Mouse (Mus musculus) neural tube, embryonic 15.5 days (tissue): Measurements from ENCODE around the gene Adam22. TPM values are rescaled to one million over a fixed set of nuclear protein-coding genes. Genes with fewer than 3 reads are reported as not detected.

Source experiments
- ATAC-seq: fragments of 200-750 bp; cut with Nextera tagmentation; 2 replicates; pipeline ENCODE4 v1.8.0; 2017; ENCODE audit warnings: mild to moderate bottlenecking, moderate TSS enrichment, moderate library complexity; ENCODE audit not compliant: low FRiP score
- H3K27ac ChIP-seq: fragments of 300-500 bp; sonication (generic); replicated peaks from 2 replicates; pipeline ENCODE4 v1.5.1; 2015; ENCODE audit warnings: mild to moderate bottlenecking, inconsistent platforms
- H3K27me3 ChIP-seq: fragments of 300-500 bp; sonication (generic); replicated peaks from 2 replicates; pipeline ENCODE4 v1.6.1; 2015; ENCODE audit warnings: inconsistent platforms
- H3K36me3 ChIP-seq: fragments of 300-500 bp; sonication (generic); 2 replicates; pipeline ENCODE4 v1.6.1; 2015; ENCODE audit warnings: inconsistent platforms
- H3K4me1 ChIP-seq: fragments of 300-500 bp; sonication (generic); 2 replicates; pipeline ENCODE4 v1.6.1; 2015; ENCODE audit warnings: inconsistent platforms
- H3K4me2 ChIP-seq: fragments of 300-500 bp; sonication (generic); 2 replicates; pipeline ENCODE4 v1.6.1; 2015; ENCODE audit warnings: inconsistent platforms, mild to moderate bottlenecking, moderate library complexity
- H3K4me3 ChIP-seq: fragments of 300-500 bp; sonication (generic); replicated peaks from 2 replicates; pipeline ENCODE4 v1.5.1; 2015; ENCODE audit warnings: mild to moderate bottlenecking, inconsistent platforms
- H3K9ac ChIP-seq: fragments of 300-500 bp; sonication (generic); replicated peaks from 2 replicates; pipeline ENCODE4 v1.6.1; 2015; ENCODE audit warnings: mild to moderate bottlenecking, inconsistent platforms
- H3K9me3 ChIP-seq: fragments of 300-500 bp; sonication (generic); replicated peaks from 2 replicates; pipeline ENCODE4 v1.6.1; 2016; ENCODE audit warnings: inconsistent platforms
- WGBS: fragments of 180-500 bp; shearing (Covaris S2); methylation state at CpG from one replicate; pipeline ENCODE4 v1.1.7; 2015; ENCODE audit warnings: mixed read lengths; 5-methylcytosine and 5-hydroxymethylcytosine counted together
- polyA plus RNA-seq: library from polyadenylated mRNA; unstranded; fragments of >200 nt; fragmentation: Nextera tagmentation; extraction: Ambion mirVana; gene quantifications from 2 replicates; pipeline ENCODE4 v1.2.1, GENCODE M21; 2015

Adam22 gene
- polyA plus RNA-seq, 1 experiment from 2014 or later: 42.3 TPM

GRCm38 (mm10) chr5:8146146-8146545, 221.8 kb downstream of the Adam22 start:
- Histone ChIP-seq H3K27ac (no peak overlapping the region), H3K4me1 (no peaks in the 10 kb centered on the region), H3K27me3 (no peaks in the 10 kb centered on the region), H3K4me3 (no peak overlapping the region), H3K4me2 (no peak overlapping the region), H3K36me3 (no peaks in the 10 kb centered on the region), H3K9me3 (no peaks in the 10 kb centered on the region), H3K9ac (no peak overlapping the region)
- no peak for ATAC-seq
- WGBS: 97% methylated on average over 2 of the region's 2 CpGs

DNA sequence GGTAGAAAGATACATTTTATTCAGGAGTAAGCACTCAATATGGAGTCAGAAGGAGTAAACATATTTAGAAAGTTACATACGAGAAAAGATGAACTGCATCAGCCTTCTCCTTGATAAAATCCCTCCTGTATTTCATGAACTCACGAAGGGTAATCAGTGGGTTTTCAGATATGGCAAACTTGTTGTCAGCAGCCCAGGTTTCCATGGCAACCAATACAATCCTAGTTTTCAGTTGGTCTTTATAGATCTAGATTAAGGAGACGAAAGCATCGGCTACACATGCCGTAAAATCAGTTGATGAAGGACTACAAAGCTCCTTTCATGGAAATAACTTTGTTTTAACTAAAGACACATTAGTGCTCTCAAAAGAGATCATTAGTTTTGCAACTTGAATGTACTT, 222.5 kb downstream of the Adam22 start:
- WGBS: 24% methylated on average over 5 of the region's 5 CpGs
- Histone ChIP-seq H3K36me3 (no peaks in the 10 kb centered on the region), H3K4me1 (no peaks in the 10 kb centered on the region), H3K27me3 (no peaks in the 10 kb centered on the region), H3K9me3 (no peaks in the 10 kb centered on the region), H3K4me3 (no peak overlapping the region), H3K9ac (no peak overlapping the region), H3K4me2 (no peak overlapping the region), H3K27ac (no peak overlapping the region)
- no peak for ATAC-seq

DNA sequence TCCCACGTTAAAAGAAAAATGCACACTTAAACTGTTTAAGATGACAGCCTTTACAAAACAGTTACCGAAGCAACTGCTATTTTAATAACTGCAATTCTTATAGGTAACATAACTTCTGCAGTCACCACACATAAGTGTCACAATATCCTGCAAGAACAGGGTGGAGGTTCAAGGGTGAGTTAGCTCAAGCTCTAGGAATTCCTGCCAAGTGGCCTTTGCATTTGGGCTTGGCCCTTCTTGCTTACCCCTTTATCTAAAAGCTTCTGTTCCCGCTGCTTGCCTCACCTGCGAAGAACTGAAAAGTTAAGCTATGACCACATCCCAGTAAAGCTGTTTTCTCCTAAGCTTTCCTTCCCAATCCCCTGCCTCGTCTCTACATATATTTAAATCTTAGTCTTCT, 235.4 kb downstream of the Adam22 start:
- H3K9ac ChIP-seq: no peak overlapping the region
- 84% methylated on average over 5 of the region's 5 CpGs for WGBS

GRCm38 (mm10) chr5:8131918-8132317, 236.0 kb downstream of the Adam22 start:
- H3K4me2 ChIP-seq: no peak overlapping the region
- no peak overlapping the region for H3K9ac ChIP-seq
- H3K27me3 ChIP-seq: no peaks in the 10 kb centered on the region
- H3K4me3 ChIP-seq: no peak overlapping the region
- no peaks in the 10 kb centered on the region for H3K9me3 ChIP-seq
- WGBS: 90% methylated on average over 8 of the region's 8 CpGs
- H3K36me3 ChIP-seq: peaks cover 10% of the 10 kb centered on the region
- no peaks in the 10 kb centered on the region for H3K4me1 ChIP-seq
- no peak for ATAC-seq
- no peak overlapping the region for H3K27ac ChIP-seq

More for the DNA sequence above, 235.4 kb downstream of the Adam22 start:
- H3K27me3 ChIP-seq: no peaks in the 10 kb centered on the region
- no peak overlapping the region for H3K4me3 ChIP-seq
- H3K27ac ChIP-seq: no peak overlapping the region
- no peak for ATAC-seq
- H3K4me1 ChIP-seq: no peaks in the 10 kb centered on the region
- H3K4me2 ChIP-seq: no peak overlapping the region
- H3K36me3 ChIP-seq: peaks cover 4% of the 10 kb centered on the region
- no peaks in the 10 kb centered on the region for H3K9me3 ChIP-seq

DNA sequence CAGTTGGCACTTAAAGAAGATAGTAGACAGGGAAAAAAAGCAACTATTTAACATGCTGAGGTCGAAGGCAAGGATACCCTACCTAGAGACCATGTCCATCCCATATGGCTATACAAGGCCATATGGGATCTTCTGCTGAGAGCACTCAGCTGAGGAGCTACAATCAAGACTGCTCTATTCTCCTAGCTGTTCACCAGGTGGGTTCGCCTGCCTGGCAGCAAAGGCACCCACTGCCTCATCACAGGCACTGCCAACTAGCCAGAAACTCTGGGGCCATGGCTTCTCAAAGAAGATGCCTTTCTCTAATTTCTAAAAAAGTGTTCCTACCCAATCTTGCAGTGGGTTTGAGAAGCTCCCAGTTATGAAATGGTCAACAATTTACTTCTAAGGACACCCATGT, 238.2 kb downstream of the Adam22 start:
- no peak overlapping the region for H3K27ac ChIP-seq
- H3K4me2 ChIP-seq: no peak overlapping the region
- WGBS: 95% methylated on average over 2 of the region's 2 CpGs
- no peak overlapping the region for H3K4me3 ChIP-seq
- no peaks in the 10 kb centered on the region for H3K9me3 ChIP-seq
- H3K4me1 ChIP-seq: no peaks in the 10 kb centered on the region
- ATAC-seq: no peak
- no peaks in the 10 kb centered on the region for H3K27me3 ChIP-seq
- H3K9ac ChIP-seq: no peak overlapping the region
- H3K36me3 ChIP-seq: peaks cover 26% of the 10 kb centered on the region

DNA sequence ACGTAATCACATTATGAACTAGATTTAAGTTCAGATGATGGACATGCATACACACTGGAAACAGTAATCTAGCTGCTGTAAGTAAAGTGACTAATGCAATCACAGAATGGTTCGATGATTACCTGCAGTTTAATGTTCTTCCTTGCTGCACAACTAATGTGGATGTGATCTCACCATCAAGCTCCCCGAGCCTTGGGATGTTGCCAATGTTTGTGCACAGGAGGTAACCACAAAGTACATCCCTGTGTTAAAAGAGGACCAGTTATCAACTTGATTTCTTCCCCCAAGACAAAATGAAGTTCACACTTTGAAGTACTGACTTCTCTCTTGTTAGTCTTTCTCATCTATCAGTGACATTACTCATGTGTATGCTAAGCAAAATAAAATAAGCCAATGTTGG, 247.0 kb downstream of the Adam22 start:
- Histone ChIP-seq H3K27ac (no peak overlapping the region), H3K4me3 (no peak overlapping the region), H3K36me3 (peaks cover 18% of the 10 kb centered on the region), H3K9me3 (no peaks in the 10 kb centered on the region), H3K4me2 (no peak overlapping the region), H3K4me1 (no peaks in the 10 kb centered on the region), H3K27me3 (no peaks in the 10 kb centered on the region), H3K9ac (no peak overlapping the region)
- 89% methylated on average over 3 of the region's 3 CpGs for whole genome bisulfite sequencing
- no peak for ATAC-seq

DNA sequence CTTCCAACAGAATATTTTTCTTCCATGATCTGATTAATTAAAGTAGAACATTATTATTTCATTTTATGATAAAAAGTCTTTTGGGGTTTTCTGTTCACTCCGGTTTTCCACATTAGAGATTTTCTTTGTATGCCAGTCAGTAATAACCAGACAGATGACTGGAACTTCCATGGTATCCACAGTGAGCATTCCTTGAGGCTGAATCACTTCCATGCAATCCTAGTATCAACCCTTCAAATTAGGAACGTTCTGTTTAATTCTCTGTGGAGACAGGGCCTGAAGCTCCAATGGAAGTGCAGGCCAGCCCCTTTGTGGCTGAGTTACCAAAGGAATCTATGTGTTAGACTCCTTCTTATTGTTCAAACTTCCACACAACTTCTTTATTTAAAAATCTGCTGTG, 247.9 kb downstream of the Adam22 start:
- WGBS: 86% methylated on average over 2 of the region's 2 CpGs
- Histone ChIP-seq H3K9me3 (no peaks in the 10 kb centered on the region), H3K27me3 (no peaks in the 10 kb centered on the region)

DNA sequence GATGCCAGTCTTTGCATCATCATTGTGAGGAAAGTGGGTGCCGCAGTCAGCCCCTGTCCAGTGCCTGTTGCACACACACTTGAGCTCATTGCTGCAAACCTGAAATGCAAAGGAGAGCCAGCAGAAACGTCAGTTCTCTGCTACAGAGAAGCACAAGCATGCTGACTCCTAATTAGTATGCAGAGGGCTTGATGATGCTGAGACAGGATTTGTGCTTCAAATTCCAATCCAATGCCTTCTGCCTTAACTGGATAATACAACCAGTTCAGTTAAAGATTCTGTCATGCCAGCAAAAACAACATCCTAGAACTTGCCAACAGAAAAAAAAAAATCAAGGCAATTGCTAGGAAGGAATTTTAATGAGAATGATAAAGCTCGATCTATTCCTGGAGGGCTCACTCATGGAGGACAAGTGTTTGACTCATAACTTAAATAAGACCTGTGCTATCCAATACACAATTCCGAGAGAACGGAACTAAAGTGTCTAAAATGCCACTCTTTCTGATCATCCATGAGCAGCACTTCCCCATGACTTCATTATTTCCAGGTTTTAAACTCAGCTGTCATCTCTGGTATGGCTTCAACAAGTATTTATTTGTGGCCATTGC, 251.3 kb downstream of the Adam22 start:
- no peak overlapping the region for H3K4me2 ChIP-seq
- H3K9ac ChIP-seq: no peak overlapping the region
- no peaks in the 10 kb centered on the region for H3K4me1 ChIP-seq
- H3K27me3 ChIP-seq: no peaks in the 10 kb centered on the region
- H3K36me3 ChIP-seq: peaks cover 9% of the 10 kb centered on the region; the same call in 1 of the 2 replicates
- H3K4me3 ChIP-seq: no peak overlapping the region
- WGBS: 81% methylated on average over 5 of the region's 5 CpGs
- H3K27ac ChIP-seq: no peak overlapping the region
- ATAC-seq: no peak
- no peaks in the 10 kb centered on the region for H3K9me3 ChIP-seq

More for the DNA sequence above, 247.9 kb downstream of the Adam22 start:
- ATAC-seq: no peak
- Histone ChIP-seq H3K4me1 (no peaks in the 10 kb centered on the region), H3K27ac (no peak overlapping the region), H3K36me3 (peaks cover 17% of the 10 kb centered on the region), H3K4me3 (no peak overlapping the region), H3K9ac (no peak overlapping the region), H3K4me2 (no peak overlapping the region)

DNA sequence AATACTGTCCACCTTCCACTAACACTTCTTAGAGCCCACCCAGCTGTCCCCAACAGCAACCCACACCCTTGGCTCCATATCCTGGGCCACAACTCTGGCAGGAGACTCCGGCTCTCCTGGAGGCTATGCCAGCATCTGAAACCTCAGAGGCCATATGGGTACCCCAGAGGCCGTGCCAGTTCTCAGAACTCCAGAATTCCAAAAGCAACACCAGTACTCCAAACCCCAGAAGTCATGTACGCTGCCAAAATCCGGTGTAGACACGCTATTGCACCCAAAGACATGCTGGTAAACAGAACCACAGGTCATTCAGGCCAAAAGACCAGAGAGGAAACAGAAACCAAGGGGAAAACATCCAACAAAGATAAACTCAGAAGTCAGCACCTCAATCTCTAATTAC, 255.7 kb downstream of the Adam22 start:
- no peak overlapping the region for H3K9ac ChIP-seq
- ATAC-seq: no peak
- no peak overlapping the region for H3K27ac ChIP-seq
- peaks cover 7% of the 10 kb centered on the region; the same call in 1 of the 2 replicates for H3K36me3 ChIP-seq
- no peak overlapping the region for H3K4me3 ChIP-seq
- 90% methylated on average over 5 of the region's 5 CpGs for WGBS
- H3K27me3 ChIP-seq: no peaks in the 10 kb centered on the region
- H3K4me2 ChIP-seq: no peak overlapping the region
- H3K4me1 ChIP-seq: no peaks in the 10 kb centered on the region
- H3K9me3 ChIP-seq: no peaks in the 10 kb centered on the region

DNA sequence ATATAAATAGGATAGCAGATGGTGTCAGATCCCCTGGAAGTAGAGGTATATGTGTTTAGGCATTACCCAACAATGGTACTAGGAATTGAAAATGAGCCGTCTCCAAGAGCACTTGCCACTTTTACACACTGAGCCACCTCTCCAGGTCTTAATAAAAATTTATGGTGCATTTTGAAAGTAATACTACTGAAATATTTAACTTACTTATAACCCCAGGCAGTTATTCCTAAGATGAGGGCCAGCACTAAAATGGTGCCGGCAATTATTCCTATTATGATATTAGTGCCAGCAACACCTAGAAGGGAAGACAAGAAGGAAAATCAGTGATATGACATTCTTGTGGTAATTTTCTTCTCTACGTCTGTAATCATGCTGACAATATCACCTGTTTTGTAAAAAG, 256.3 kb downstream of the Adam22 start:
- no peaks in the 10 kb centered on the region for H3K9me3 ChIP-seq

DNA sequence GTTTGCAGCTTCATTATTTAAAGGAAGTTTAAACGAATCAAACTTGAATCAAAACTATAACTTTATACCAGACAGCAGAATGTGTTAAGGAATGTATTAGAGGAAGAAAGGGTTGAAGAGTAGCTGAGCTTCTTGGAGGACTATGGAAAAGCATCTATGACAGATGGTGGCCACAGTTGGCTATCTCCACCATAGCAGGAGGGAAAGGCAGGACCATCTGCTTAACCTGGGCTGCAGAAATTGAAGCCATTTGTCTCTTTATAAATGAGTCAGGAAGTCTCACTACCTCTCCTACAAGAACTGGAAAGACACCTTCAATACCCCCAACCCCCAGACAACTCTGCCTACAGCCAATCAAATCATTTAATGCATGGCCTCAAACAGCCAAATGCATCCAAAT, 272.3 kb downstream of the Adam22 start:
- no peak overlapping the region for H3K9ac ChIP-seq
- no peak overlapping the region for H3K4me3 ChIP-seq
- no peak for ATAC-seq
- no peaks in the 10 kb centered on the region for H3K9me3 ChIP-seq
- no peaks in the 10 kb centered on the region for H3K27me3 ChIP-seq
- no peaks in the 10 kb centered on the region for H3K4me1 ChIP-seq
- H3K27ac ChIP-seq: no peak overlapping the region
- WGBS: 93% methylated on average over 1 of the region's 1 CpGs
- peaks cover 10% of the 10 kb centered on the region; the same call in 1 of the 2 replicates for H3K36me3 ChIP-seq
- no peak overlapping the region for H3K4me2 ChIP-seq

More for the DNA sequence above, 256.3 kb downstream of the Adam22 start:
- 82% methylated on average over 3 of the region's 3 CpGs for WGBS
- ATAC-seq: no peak
- Histone ChIP-seq H3K27me3 (no peaks in the 10 kb centered on the region), H3K4me1 (no peaks in the 10 kb centered on the region), H3K4me2 (no peak overlapping the region), H3K27ac (no peak overlapping the region), H3K4me3 (no peak overlapping the region), H3K9ac (no peak overlapping the region), H3K36me3 (peaks cover 7% of the 10 kb centered on the region; the same call in 1 of the 2 replicates)

GRCm38 (mm10) chr5:8094921-8095320, 273.0 kb downstream of the Adam22 start:
- 79% methylated on average over 5 of the region's 5 CpGs for WGBS

More at GRCm38 (mm10) chr5:8094921-8095320, 273.0 kb downstream of the Adam22 start:
- no peak for ATAC-seq
- no peak overlapping the region for H3K9ac ChIP-seq
- H3K9me3 ChIP-seq: no peaks in the 10 kb centered on the region
- no peak overlapping the region for H3K4me3 ChIP-seq
- no peak overlapping the region for H3K27ac ChIP-seq
- peaks cover 10% of the 10 kb centered on the region; the same call in 1 of the 2 replicates for H3K36me3 ChIP-seq
- no peaks in the 10 kb centered on the region for H3K27me3 ChIP-seq
- H3K4me2 ChIP-seq: no peak overlapping the region
- H3K4me1 ChIP-seq: no peaks in the 10 kb centered on the region
